Mouse (Mus musculus) heart, postnatal 0 days (tissue): ENCODE results near the gene Ripor3.

Source experiments
- CTCF ChIP-seq: IDR thresholded peaks from 2 replicates; pipeline ENCODE4 v1.5.1; 2016; ENCODE audit warnings: antibody characterized with exemption, control low read depth, low read depth
- EP300 ChIP-seq: IDR thresholded peaks from 2 replicates; pipeline ENCODE4 v1.6.1; 2016; ENCODE audit warnings: antibody characterized with exemption, low read depth

DNA sequence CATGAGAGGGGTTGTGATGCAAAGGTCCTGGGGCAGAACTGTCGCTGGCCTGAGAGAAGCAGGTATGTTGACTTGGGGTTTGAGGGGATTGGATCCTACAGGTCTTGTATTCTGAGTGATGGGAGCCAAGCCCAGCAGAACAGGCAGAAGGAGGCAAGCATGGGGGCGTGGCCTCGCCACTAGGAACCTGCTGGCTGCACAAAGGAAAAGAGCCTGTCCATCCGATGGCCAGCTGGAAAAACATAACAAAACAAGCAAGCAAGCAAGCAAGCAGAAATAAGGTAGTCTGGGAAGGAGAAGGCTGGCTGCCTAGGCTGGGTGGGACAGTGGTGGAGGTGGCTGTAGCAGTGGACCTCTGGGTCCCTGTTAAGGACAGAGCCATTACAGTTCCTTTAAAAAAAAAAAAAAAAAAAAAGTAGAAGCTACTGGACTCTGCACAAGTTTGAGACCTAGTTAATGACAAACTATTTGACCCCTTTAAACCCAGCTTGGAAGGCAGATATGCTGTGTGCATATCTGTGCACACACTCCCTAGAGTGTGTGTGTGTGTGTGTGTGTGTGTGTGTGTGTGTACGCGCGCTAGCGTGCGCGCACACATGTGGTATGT lies 34.4 kb upstream of the Ripor3 start:
- TF ChIP-seq EP300 = no peak
- TF ChIP-seq CTCF = no peak
